Mouse (Mus musculus) gastrocnemius, postnatal 25 days (tissue): ENCODE results near the gene Rbm10. TPM values are rescaled to one million over a fixed set of nuclear protein-coding genes. Genes with fewer than 3 reads are reported as not detected.

Experiments
- DNase-seq: peaks from one replicate; pipeline ENCODE4 v3.0.0; 2022
- long read RNA-seq, 2 experiments: library from polyadenylated mRNA; stranded (forward); transcript quantifications; one replicate each; pipeline ENCODE4 v2.0.0; 2021
- total RNA-seq, 2 experiments: library from RNA; stranded (reverse); gene quantifications; 1 replicate in 1 of 2; 2 replicates in 1 of 2; pipeline ENCODE4 v1.2.3; 2021

Rbm10 gene
- 10 to 100 TPM; 11.4 to 11.8 TPM for total RNA-seq
- long read RNA-seq, experiment 1, partial matches to known transcripts = 28 of 33 reads
- long read RNA-seq, experiment 1, other reads (novel, unspliced or antisense) = 1 of 33 reads
- long read RNA-seq, experiment 2, partial matches to known transcripts = 13 of 24 reads
- long read RNA-seq, experiment 2, other reads (novel, unspliced or antisense) = 8 of 24 reads

- DNase-seq = peak; percentile 76
Measured at GRCm38 (mm10) chrX:20617176-20617902, at the start of gene Rbm10, which contains the start of gene Ndufb11. TSS of gene Rbm10 (plus strand) at chrX:20617503. TSS of gene Ndufb11 (minus strand) at chrX:20617619.

- no peak for DNase-seq
Measured at GRCm38 (mm10) chrX:20571024-20571423, 46.3 kb upstream of the Rbm10 start.

GRCm38 (mm10) chrX:20572683-20573082 lies 44.6 kb upstream of the Rbm10 start:
- DNase-seq = no peak

- DNase-seq = no peak
Measured at GRCm38 (mm10) chrX:20573927-20574326, 43.4 kb upstream of the Rbm10 start.

GRCm38 (mm10) chrX:20587968-20588367 lies 29.3 kb upstream of the Rbm10 start:
- DNase-seq = no peak

GRCm38 (mm10) chrX:20608500-20608899 lies 8.8 kb upstream of the Rbm10 start:
- DNase-seq = no peak

- DNase-seq = no peak
Measured at GRCm38 (mm10) chrX:20616861-20617175, 485 bp upstream of the Rbm10 start.

GRCm38 (mm10) chrX:20617903-20618399 lies 648 bp downstream of the Rbm10 start:
- DNase-seq = no peak

GRCm38 (mm10) chrX:20638141-20638540 lies 20.8 kb downstream of the Rbm10 start:
- DNase-seq = no peak

- no peak for DNase-seq
Measured at GRCm38 (mm10) chrX:20644780-20645179, 27.5 kb downstream of the Rbm10 start.

- no peak for DNase-seq
Measured at GRCm38 (mm10) chrX:20657593-20657992, 40.3 kb downstream of the Rbm10 start.

GRCm38 (mm10) chrX:20658026-20658652 lies 40.8 kb downstream of the Rbm10 start, which contains the start of gene Uba1:
TSS of gene Uba1 (plus strand) at chrX:20658326.
- DNase-seq = peak; percentile 66

GRCm38 (mm10) chrX:20658891-20659406 lies 41.6 kb downstream of the Rbm10 start:
- DNase-seq = no peak

GRCm38 (mm10) chrX:20662317-20662715 lies 45.0 kb downstream of the Rbm10 start:
- DNase-seq = no peak

- peak; percentile 78 for DNase-seq
Measured at GRCm38 (mm10) chrX:20662716-20663443, 45.6 kb downstream of the Rbm10 start.

GRCm38 (mm10) chrX:20663444-20663790 lies 46.1 kb downstream of the Rbm10 start:
- DNase-seq = no peak

GRCm38 (mm10) chrX:20687519-20688067 lies 70.3 kb downstream of the Rbm10 start, which contains the start of gene Cdk16:
TSS of gene Cdk16 (plus strand) at chrX:20687954.
- DNase-seq = peak; percentile 86

GRCm38 (mm10) chrX:20688068-20688547 lies 70.8 kb downstream of the Rbm10 start:
- DNase-seq = peak; percentile 84

GRCm38 (mm10) chrX:20688615-20689014 lies 71.3 kb downstream of the Rbm10 start:
- DNase-seq = peak; percentile 61

GRCm38 (mm10) chrX:20691566-20691965 lies 74.3 kb downstream of the Rbm10 start:
- DNase-seq = no peak

GRCm38 (mm10) chrX:20692616-20693015 lies 75.3 kb downstream of the Rbm10 start:
- DNase-seq = no peak

- DNase-seq = no peak
Measured at GRCm38 (mm10) chrX:20695842-20696241, 78.5 kb downstream of the Rbm10 start.
